Mouse (Mus musculus): ENCODE results near the gene Rpl29. TPM values are rescaled to one million over a fixed set of nuclear protein-coding genes. Genes with fewer than 3 reads are reported as not detected.
A peak's percentile ranks its signal among the peaks of the same experiment; 100 is the strongest.

Rpl29 gene
- 882 and 903 TPM in 2 replicates for polyA plus RNA-seq (2014; fragmentation: Nextera tagmentation; extraction: Ambion mirVana)

DNA sequence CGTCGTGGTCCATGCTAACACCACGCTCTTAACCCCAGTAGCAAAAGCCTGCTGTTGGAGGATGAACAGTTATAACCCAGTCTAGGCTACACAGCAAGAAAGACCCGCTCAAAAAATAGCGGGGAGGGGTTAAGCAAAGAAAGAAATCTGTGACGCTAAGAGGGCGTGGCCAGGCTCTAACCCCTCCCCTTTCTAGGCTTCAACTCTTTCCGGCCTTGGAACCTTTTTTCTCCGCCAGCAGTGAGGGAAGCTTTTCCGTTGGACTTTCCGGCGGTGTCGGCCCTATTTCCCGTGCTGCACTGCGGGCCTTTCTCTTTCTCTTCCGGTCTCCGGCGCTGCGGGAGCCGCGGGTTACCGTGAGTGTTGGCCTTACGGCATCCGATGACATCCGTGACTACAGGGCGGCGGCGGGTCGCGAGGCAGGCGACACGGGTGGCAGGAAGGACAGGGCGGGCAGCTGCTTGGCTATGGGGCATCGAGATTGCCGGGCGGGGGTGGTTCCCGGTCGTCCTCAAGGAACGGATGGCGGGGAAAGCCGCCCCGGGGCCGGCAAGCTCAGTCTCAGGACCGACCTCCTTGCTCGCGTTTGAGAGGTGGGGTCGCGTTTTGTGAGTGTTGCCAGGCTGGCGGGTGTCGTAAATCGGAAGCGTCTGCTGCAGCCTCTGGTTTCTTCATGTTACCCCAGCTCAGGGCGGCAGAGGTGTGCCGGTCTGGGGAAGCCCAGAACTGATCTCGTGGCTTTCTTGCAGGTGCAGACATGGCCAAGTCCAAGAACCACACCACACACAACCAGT lies at the start of gene Rpl29:
Gene Rpl29 (plus strand): TSS at position 234 of the 794 bp plus-strand sequence.
- Histone ChIP-seq H3K4me3 (ENCODE audit: low read depth, low read length) (peak within 1 kb of the TSS; percentile 92), H3K9ac (ENCODE audit: low read depth, low read length) (peak within 1 kb of the TSS; percentile 99), H3K4me2 (replicated peaks; ENCODE audit: low read depth, low read length) (peak within 1 kb of the TSS; percentile 78), H3K9me3 (ENCODE audit: control insufficient read depth, low read length) (no peaks in the 10 kb centered on the region), H3K36me3 (ENCODE audit: control insufficient read depth, insufficient read depth, low read length) (0 out of 2 replicates have a peak, but pooled peaks cover 7% of the 10 kb centered on the region), H3K4me1 (replicated peaks; ENCODE audit: control insufficient read depth, insufficient read depth, low read length) (peaks cover 5% of the 10 kb centered on the region; the same call in 1 of the 2 replicates), H3K27ac (ENCODE audit: low read depth, low read length) (peak within 1 kb of the TSS; percentile 93), H3K27me3 (ENCODE audit: control insufficient read depth, insufficient read depth, low read length) (no peaks in the 10 kb centered on the region)
- peak; percentile 91 for ATAC-seq (ENCODE audit: low FRiP score)
- DNase-seq (ENCODE audit: low spot score), result peak; percentile 98
- WGBS, result under 1% methylated on average over 52 of the region's 55 CpGs

DNA sequence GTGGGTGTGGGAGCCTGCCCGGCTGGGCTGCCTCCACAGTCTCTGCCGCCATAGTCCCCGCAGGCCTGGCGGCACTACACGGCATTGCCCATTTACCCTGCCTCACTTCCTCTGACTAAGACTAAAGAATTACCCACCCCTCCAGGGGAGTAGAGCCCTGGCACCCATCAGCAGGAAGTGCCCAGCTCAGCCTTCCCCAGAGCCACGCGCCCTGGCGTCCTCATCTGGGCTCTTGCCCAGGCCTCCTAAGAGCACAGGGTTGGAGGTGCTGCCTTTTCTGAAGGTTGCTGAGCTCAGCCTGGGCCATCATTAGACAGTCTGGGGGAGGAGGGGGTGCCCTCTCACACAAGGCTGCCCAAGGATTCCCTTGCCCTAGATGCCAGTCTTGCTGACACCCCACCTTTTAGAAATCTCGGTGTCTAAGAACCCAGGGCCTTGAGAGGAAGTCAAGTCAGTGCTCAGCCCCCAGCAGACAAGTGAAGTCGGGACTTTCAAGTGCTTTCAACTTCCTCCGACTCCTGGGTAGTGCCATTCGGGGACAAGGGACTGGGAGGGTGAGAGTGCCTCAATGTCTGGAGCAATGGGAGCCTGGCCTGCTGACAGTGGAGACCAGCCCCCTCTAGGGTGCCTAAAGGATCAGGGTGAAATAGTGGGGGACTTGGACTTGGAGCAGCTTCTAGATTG lies 42.9 kb upstream of the Rpl29 start:
- H3K9ac ChIP-seq (ENCODE audit: low read depth, low read length), result no peak overlapping the region
- DNase-seq (ENCODE audit: low spot score) (no peak), ATAC-seq (ENCODE audit: low FRiP score) (no peak)
- peaks cover 4% of the 10 kb centered on the region; the same call in 1 of the 2 replicates for H3K4me1 ChIP-seq (replicated peaks; ENCODE audit: control insufficient read depth, insufficient read depth, low read length)
- no peak overlapping the region for H3K4me3 ChIP-seq (ENCODE audit: low read depth, low read length)
- H3K9me3 ChIP-seq (ENCODE audit: control insufficient read depth, low read length), result no peaks in the 10 kb centered on the region
- H3K36me3 ChIP-seq (ENCODE audit: control insufficient read depth, insufficient read depth, low read length), result no peaks in the 10 kb centered on the region
- no peaks in the 10 kb centered on the region for H3K27me3 ChIP-seq (ENCODE audit: control insufficient read depth, insufficient read depth, low read length)
- 87% methylated on average over 12 of the region's 12 CpGs for WGBS
- H3K27ac ChIP-seq (ENCODE audit: low read depth, low read length), result no peak overlapping the region
- no peak overlapping the region for H3K4me2 ChIP-seq (replicated peaks; ENCODE audit: low read depth, low read length)

DNA sequence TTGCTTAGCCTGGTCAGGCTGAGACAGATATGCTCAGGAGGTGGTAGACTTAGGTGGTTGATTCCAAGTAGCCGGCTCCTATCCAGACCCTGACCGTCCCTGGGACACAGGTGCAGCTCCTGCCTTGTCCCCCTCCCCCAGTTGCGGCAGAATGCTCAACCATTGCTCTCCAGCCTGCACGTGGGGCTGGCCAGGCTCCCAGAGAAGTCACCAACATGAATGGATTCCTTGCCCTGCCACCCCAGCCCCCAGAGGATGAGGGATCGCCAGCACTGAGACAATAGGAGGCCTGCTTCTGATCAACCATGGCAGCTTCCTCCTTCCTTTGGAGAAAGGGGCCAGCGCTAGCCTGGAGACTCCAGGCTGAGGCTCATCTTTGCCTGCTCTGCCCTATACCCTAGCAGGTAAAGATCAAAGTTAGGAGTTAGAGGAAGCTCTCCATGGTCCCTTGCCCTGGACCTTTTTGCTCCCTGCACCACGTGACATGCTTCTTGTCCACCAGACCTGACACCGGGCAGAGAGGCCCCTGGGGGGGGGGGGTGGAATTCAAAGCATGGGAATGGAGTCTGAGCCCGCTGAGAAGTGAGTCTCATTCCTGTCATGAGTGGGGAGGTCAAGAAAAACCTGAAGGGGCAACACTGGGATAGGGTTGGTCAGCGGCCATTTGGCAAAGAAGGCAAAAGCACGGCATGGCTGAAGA lies 36.3 kb upstream of the Rpl29 start:
- no peaks in the 10 kb centered on the region for H3K9me3 ChIP-seq (ENCODE audit: control insufficient read depth, low read length)
- no peaks in the 10 kb centered on the region for H3K27me3 ChIP-seq (ENCODE audit: control insufficient read depth, insufficient read depth, low read length)
- no peak overlapping the region for H3K27ac ChIP-seq (ENCODE audit: low read depth, low read length)
- no peak overlapping the region for H3K4me3 ChIP-seq (ENCODE audit: low read depth, low read length)
- WGBS, result 76% methylated on average over 11 of the region's 11 CpGs
- DNase-seq (ENCODE audit: low spot score), result no peak
- H3K4me1 ChIP-seq (replicated peaks; ENCODE audit: control insufficient read depth, insufficient read depth, low read length), result no peaks in the 10 kb centered on the region
- ATAC-seq (ENCODE audit: low FRiP score), result no peak
- no peaks in the 10 kb centered on the region for H3K36me3 ChIP-seq (ENCODE audit: control insufficient read depth, insufficient read depth, low read length)
- no peak overlapping the region for H3K9ac ChIP-seq (ENCODE audit: low read depth, low read length)
- H3K4me2 ChIP-seq (replicated peaks; ENCODE audit: low read depth, low read length), result no peak overlapping the region

DNA sequence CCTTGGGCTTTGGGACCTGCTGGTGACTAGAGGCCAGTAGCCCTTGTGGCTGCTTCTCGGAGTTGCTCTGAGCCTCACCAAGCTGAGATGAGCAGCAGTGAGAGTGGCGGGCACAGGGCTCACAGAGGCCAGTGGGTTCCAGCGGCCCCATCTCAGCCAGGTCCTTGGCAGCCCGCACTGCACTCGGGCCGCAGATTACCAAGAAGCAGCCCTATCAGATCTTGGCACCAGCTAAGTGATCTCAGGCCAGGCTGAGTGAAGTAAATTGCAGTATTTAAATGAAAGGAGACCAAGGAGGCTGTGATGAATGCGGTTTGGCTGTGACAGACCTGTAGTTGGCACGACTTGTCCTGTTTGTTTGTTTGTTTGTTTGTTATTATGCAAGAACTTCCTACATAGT lies 35.7 kb upstream of the Rpl29 start:
- Histone ChIP-seq H3K4me1 (replicated peaks; ENCODE audit: control insufficient read depth, insufficient read depth, low read length) (no peaks in the 10 kb centered on the region), H3K9me3 (ENCODE audit: control insufficient read depth, low read length) (no peaks in the 10 kb centered on the region), H3K4me3 (ENCODE audit: low read depth, low read length) (no peak overlapping the region), H3K27ac (ENCODE audit: low read depth, low read length) (no peak overlapping the region), H3K36me3 (ENCODE audit: control insufficient read depth, insufficient read depth, low read length) (no peaks in the 10 kb centered on the region), H3K9ac (ENCODE audit: low read depth, low read length) (no peak overlapping the region), H3K4me2 (replicated peaks; ENCODE audit: low read depth, low read length) (no peak overlapping the region), H3K27me3 (ENCODE audit: control insufficient read depth, insufficient read depth, low read length) (no peaks in the 10 kb centered on the region)
- ATAC-seq (ENCODE audit: low FRiP score) (no peak), DNase-seq (ENCODE audit: low spot score) (no peak)
- 89% methylated on average over 8 of the region's 8 CpGs for WGBS

DNA sequence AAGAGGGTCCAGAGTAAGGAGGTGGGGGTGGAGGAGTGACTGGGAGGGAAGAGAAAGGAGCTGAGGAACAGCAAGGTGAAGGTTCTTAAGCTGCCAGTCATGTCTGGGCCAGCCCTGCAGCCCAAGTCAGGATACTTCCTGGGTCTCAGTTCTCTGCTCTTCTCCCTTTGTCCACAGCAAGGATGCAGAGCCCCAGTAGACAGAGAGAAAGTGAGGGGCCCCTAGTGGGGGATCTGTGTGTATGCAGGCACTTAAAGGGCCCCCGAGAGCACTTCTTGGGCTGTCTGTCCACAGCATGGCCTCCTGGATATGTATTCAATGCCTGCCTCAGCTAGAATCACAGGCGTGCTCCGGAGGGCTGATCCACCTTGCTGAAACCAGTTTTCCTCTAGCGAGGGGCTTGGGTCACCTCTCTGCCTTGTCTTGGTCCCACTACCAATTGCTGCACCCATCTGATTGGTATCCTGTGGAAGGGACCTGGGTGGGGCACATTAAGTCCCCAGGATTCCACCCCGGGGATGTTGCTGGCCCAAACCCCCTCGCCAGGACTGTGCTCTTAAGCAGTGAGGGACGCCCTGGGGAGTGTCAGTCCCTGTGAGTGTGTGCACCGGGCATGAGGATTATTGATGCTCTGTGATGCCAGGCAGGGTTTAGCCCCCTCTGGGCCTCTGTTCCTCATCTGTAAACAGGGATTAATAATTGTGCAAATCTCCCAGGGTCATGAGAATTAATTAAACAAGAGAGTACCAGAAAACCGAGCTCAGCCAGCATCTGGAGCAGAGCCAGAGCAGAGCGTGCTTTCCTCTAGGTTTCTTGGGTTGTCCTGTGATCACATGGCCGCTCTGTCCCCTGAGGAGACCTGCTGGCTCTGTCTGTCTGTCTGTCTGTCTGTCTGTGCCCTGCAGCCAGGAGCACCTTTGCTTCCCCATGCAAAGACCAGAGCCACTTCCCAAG lies 34.3 kb upstream of the Rpl29 start:
- peak; percentile 52 for DNase-seq (ENCODE audit: low spot score)
- Histone ChIP-seq H3K4me3 (ENCODE audit: low read depth, low read length) (no peak overlapping the region), H3K4me2 (replicated peaks; ENCODE audit: low read depth, low read length) (no peak overlapping the region), H3K36me3 (ENCODE audit: control insufficient read depth, insufficient read depth, low read length) (no peaks in the 10 kb centered on the region), H3K27ac (ENCODE audit: low read depth, low read length) (no peak overlapping the region), H3K9me3 (ENCODE audit: control insufficient read depth, low read length) (no peaks in the 10 kb centered on the region), H3K4me1 (replicated peaks; ENCODE audit: control insufficient read depth, insufficient read depth, low read length) (no peaks in the 10 kb centered on the region), H3K27me3 (ENCODE audit: control insufficient read depth, insufficient read depth, low read length) (no peaks in the 10 kb centered on the region), H3K9ac (ENCODE audit: low read depth, low read length) (0 out of 2 replicates have a peak overlapping the region, but pooled peaks have one; percentile 16)
- 58% methylated on average over 11 of the region's 11 CpGs for WGBS
- ATAC-seq (ENCODE audit: low FRiP score), result peak; percentile 30; the same call in 1 of the 2 replicates

DNA sequence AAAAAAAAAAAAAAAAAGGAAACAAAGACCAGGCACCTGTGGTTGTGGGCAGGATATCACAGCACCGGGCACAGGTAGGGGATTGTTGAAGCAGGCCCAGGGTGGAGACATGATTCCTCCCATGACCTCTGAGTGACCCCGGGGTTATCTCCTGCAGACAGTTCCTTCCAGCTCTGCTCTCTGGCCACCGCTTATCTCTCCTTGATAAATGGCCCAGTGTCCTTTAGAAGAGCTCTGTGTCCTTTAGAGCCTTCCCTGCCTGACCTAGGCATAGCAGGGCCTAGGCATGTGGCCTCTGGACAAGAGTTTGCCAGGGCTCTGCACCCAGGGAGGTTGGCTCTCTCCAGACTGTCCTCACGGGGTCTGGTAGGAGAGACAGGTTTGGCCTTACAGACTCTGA lies 31.5 kb upstream of the Rpl29 start:
- no peak overlapping the region for H3K27ac ChIP-seq (ENCODE audit: low read depth, low read length)
- no peak overlapping the region for H3K4me2 ChIP-seq (replicated peaks; ENCODE audit: low read depth, low read length)
- no peak for ATAC-seq (ENCODE audit: low FRiP score)

DNA sequence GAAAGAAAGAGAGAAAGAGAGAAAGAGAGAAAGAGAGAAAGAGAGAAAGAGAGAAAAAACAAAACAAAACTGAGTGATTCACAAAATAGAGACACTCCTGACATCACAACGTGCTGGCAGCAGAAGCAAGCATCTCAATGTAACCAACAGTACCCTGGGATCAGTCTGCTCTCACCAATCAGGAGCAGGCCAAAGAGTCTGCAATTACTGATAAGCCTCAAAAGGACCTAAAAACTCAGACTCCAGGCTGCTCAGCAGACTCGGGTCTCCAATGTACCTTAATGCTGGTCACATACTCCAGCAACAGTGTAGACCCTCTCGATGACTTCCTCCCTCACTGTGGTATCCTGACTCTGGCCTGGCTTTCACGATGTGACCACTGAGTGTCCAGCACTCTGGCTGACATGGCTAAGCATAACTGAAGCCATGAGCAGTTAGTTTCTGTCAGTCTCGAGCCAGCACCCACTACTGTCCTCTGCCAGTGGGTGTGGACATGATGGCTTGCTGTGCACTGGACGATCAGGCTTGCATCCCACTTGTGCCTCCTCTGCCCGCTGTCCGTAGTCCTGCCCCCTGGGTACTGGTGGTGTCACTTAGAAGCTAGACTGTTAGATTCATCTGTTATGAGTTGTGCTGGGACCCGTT lies 30.5 kb upstream of the Rpl29 start:
- DNase-seq (ENCODE audit: low spot score) (no peak), ATAC-seq (ENCODE audit: low FRiP score) (no peak)
- Histone ChIP-seq H3K9ac (ENCODE audit: low read depth, low read length) (no peak overlapping the region), H3K36me3 (ENCODE audit: control insufficient read depth, insufficient read depth, low read length) (no peaks in the 10 kb centered on the region), H3K27ac (ENCODE audit: low read depth, low read length) (no peak overlapping the region), H3K4me2 (replicated peaks; ENCODE audit: low read depth, low read length) (no peak overlapping the region), H3K4me3 (ENCODE audit: low read depth, low read length) (no peak overlapping the region), H3K9me3 (ENCODE audit: control insufficient read depth, low read length) (no peaks in the 10 kb centered on the region), H3K27me3 (ENCODE audit: control insufficient read depth, insufficient read depth, low read length) (no peaks in the 10 kb centered on the region), H3K4me1 (replicated peaks; ENCODE audit: control insufficient read depth, insufficient read depth, low read length) (no peaks in the 10 kb centered on the region)
- 81% methylated on average over 9 of the region's 9 CpGs for WGBS

More for the DNA sequence above, 31.5 kb upstream of the Rpl29 start:
- 77% methylated on average over 4 of the region's 4 CpGs for WGBS
- H3K27me3 ChIP-seq (ENCODE audit: control insufficient read depth, insufficient read depth, low read length), result no peaks in the 10 kb centered on the region
- H3K4me1 ChIP-seq (replicated peaks; ENCODE audit: control insufficient read depth, insufficient read depth, low read length), result no peaks in the 10 kb centered on the region
- no peaks in the 10 kb centered on the region for H3K36me3 ChIP-seq (ENCODE audit: control insufficient read depth, insufficient read depth, low read length)
- no peaks in the 10 kb centered on the region for H3K9me3 ChIP-seq (ENCODE audit: control insufficient read depth, low read length)
- no peak overlapping the region for H3K9ac ChIP-seq (ENCODE audit: low read depth, low read length)
- no peak overlapping the region for H3K4me3 ChIP-seq (ENCODE audit: low read depth, low read length)
- no peak for DNase-seq (ENCODE audit: low spot score)
